Mouse (Mus musculus) heart, embryonic 11.5 days (tissue): ENCODE results near the gene Nr4a2. TPM values are rescaled to one million over a fixed set of nuclear protein-coding genes. Genes with fewer than 3 reads are reported as not detected.

Source experiments
- ATAC-seq: fragments of 200-750 bp; cut with Nextera tagmentation; replicated peaks from 2 replicates; pipeline ENCODE4 v1.8.0; 2017; ENCODE audit warnings: moderate library complexity; ENCODE audit not compliant: insufficient number of reproducible peaks, low FRiP score, low TSS enrichment
- H3K27ac ChIP-seq: fragments of 300-500 bp; sonication (generic); 2 replicates; pipeline ENCODE4 v1.5.1; 2014; ENCODE audit warnings: mild to moderate bottlenecking, low read depth, low read length
- H3K27me3 ChIP-seq: fragments of 300-500 bp; sonication (generic); 2 replicates; pipeline ENCODE4 v1.6.1; 2014; ENCODE audit warnings: mild to moderate bottlenecking, low read length, mixed read lengths; ENCODE audit not compliant: control insufficient read depth, insufficient read depth
- H3K36me3 ChIP-seq: fragments of 300-500 bp; sonication (generic); 2 replicates; pipeline ENCODE4 v1.6.1; 2014; ENCODE audit warnings: mild to moderate bottlenecking, low read length, moderate library complexity, mixed read lengths; ENCODE audit not compliant: control insufficient read depth, insufficient read depth
- H3K4me1 ChIP-seq: fragments of 300-500 bp; sonication (generic); 2 replicates; pipeline ENCODE4 v1.6.1; 2014; ENCODE audit warnings: low read length; ENCODE audit not compliant: control insufficient read depth, insufficient read depth
- H3K4me2 ChIP-seq: fragments of 300-500 bp; sonication (generic); 2 replicates; pipeline ENCODE4 v1.6.1; 2014; ENCODE audit warnings: mild to moderate bottlenecking, moderate library complexity
- H3K4me3 ChIP-seq: fragments of 300-500 bp; sonication (generic); 2 replicates; pipeline ENCODE4 v1.5.1; 2014; ENCODE audit warnings: low read depth, low read length
- H3K9ac ChIP-seq: fragments of 300-500 bp; sonication (generic); 2 replicates; pipeline ENCODE4 v1.6.1; 2014; ENCODE audit warnings: mild to moderate bottlenecking, low read depth, low read length, moderate library complexity
- H3K9me3 ChIP-seq: fragments of 300-500 bp; sonication (generic); replicated peaks from 2 replicates; pipeline ENCODE4 v1.6.1; 2016; ENCODE audit warnings: low read length; ENCODE audit not compliant: control insufficient read depth
- WGBS: fragments of 180-500 bp; shearing (Covaris S2); extraction: QIAGEN DNeasy Blood & Tissue Kit; methylation state at CpG from one replicate; pipeline ENCODE4 v1.1.7; 2014; ENCODE audit not compliant: insufficient replicate concordance; 5-methylcytosine and 5-hydroxymethylcytosine counted together
- polyA plus RNA-seq: library from polyadenylated mRNA; unstranded; fragments of >200 nt; fragmentation: Nextera tagmentation; extraction: Ambion mirVana; gene quantifications from 2 replicates; pipeline ENCODE4 v1.2.1, GENCODE M21; 2014

Nr4a2 gene
- polyA plus RNA-seq, 1 experiment from 2014 or later = 2.8 TPM

- Histone ChIP-seq H3K9ac (no peak overlapping the region), H3K4me1 (peaks cover 5% of the 10 kb centered on the region), H3K4me2 (no peak overlapping the region), H3K27ac (no peak overlapping the region), H3K4me3 (no peak overlapping the region), H3K9me3 (no peaks in the 10 kb centered on the region), H3K27me3 (peaks cover 83% of the 10 kb centered on the region), H3K36me3 (no peaks in the 10 kb centered on the region)
- 11% methylated on average over 7 of the region's 7 CpGs for WGBS
- no peak for ATAC-seq
Measured at GRCm38 (mm10) chr2:57108349-57108930, 15.4 kb downstream of the Nr4a2 start.

GRCm38 (mm10) chr2:57105401-57105800 is 18.4 kb downstream of the Nr4a2 start:
- Histone ChIP-seq H3K9me3 (no peaks in the 10 kb centered on the region), H3K36me3 (no peaks in the 10 kb centered on the region), H3K4me1 (peaks cover 11% of the 10 kb centered on the region), H3K27me3 (peaks cover 86% of the 10 kb centered on the region), H3K27ac (no peak overlapping the region), H3K9ac (no peak overlapping the region), H3K4me3 (no peak overlapping the region), H3K4me2 (no peak overlapping the region)
- no peak for ATAC-seq
- WGBS = 7% methylated on average over 7 of the region's 7 CpGs

- ATAC-seq = no peak
Measured at GRCm38 (mm10) chr2:57104731-57105130, 19.1 kb downstream of the Nr4a2 start.

GRCm38 (mm10) chr2:57103845-57104660 is 19.8 kb downstream of the Nr4a2 start:
- Histone ChIP-seq H3K4me2 (peak overlapping the region; percentile 66), H3K4me1 (peaks cover 11% of the 10 kb centered on the region), H3K27ac (no peak overlapping the region), H3K36me3 (no peaks in the 10 kb centered on the region), H3K9me3 (no peaks in the 10 kb centered on the region), H3K9ac (no peak overlapping the region), H3K27me3 (peaks cover 82% of the 10 kb centered on the region), H3K4me3 (peak overlapping the region; percentile 37)
- 0 out of 2 replicates have a peak, but pooled peaks have one; percentile 27 for ATAC-seq
- 2% methylated on average over 26 of the region's 26 CpGs for WGBS

More at GRCm38 (mm10) chr2:57104731-57105130, 19.1 kb downstream of the Nr4a2 start:
- WGBS = 4% methylated on average over 8 of the region's 8 CpGs
- Histone ChIP-seq H3K4me3 (no peak overlapping the region), H3K9ac (no peak overlapping the region), H3K9me3 (no peaks in the 10 kb centered on the region), H3K4me1 (peaks cover 11% of the 10 kb centered on the region), H3K4me2 (no peak overlapping the region), H3K27ac (no peak overlapping the region), H3K36me3 (no peaks in the 10 kb centered on the region), H3K27me3 (peaks cover 85% of the 10 kb centered on the region)

- Histone ChIP-seq H3K27ac (no peak overlapping the region), H3K36me3 (no peaks in the 10 kb centered on the region), H3K4me2 (peak overlapping the region; percentile 66), H3K9ac (no peak overlapping the region), H3K4me3 (peak overlapping the region; percentile 37), H3K27me3 (peaks cover 77% of the 10 kb centered on the region), H3K4me1 (peaks cover 11% of the 10 kb centered on the region), H3K9me3 (no peaks in the 10 kb centered on the region)
- no peak for ATAC-seq
- 1% methylated on average over 34 of the region's 37 CpGs for WGBS
Measured at GRCm38 (mm10) chr2:57102856-57103844, 20.7 kb downstream of the Nr4a2 start.

- Histone ChIP-seq H3K4me1 (peaks cover 11% of the 10 kb centered on the region), H3K9me3 (no peaks in the 10 kb centered on the region), H3K4me3 (peak overlapping the region; percentile 37), H3K27me3 (peaks cover 69% of the 10 kb centered on the region), H3K9ac (no peak overlapping the region), H3K36me3 (no peaks in the 10 kb centered on the region), H3K27ac (no peak overlapping the region), H3K4me2 (peak overlapping the region; percentile 66)
- under 1% methylated on average over 51 of the region's 51 CpGs for WGBS
- ATAC-seq = peak; percentile 35; the same call in 1 of the 2 replicates
Measured at GRCm38 (mm10) chr2:57102091-57102855, 21.5 kb downstream of the Nr4a2 start.

- H3K4me3 ChIP-seq = no peak overlapping the region
- H3K9ac ChIP-seq = no peak overlapping the region
- no peaks in the 10 kb centered on the region for H3K36me3 ChIP-seq
- no peaks in the 10 kb centered on the region for H3K9me3 ChIP-seq
- peaks cover 11% of the 10 kb centered on the region for H3K4me1 ChIP-seq
- H3K4me2 ChIP-seq = no peak overlapping the region
- no peak for ATAC-seq
- peaks cover 59% of the 10 kb centered on the region for H3K27me3 ChIP-seq
- 59% methylated on average over 3 of the region's 3 CpGs for WGBS
- H3K27ac ChIP-seq = no peak overlapping the region
Measured at GRCm38 (mm10) chr2:57100241-57100640, 23.6 kb downstream of the Nr4a2 start.

GRCm38 (mm10) chr2:57072452-57072851 is 51.4 kb downstream of the Nr4a2 start:
- Histone ChIP-seq H3K4me3 (no peak overlapping the region), H3K9me3 (no peaks in the 10 kb centered on the region), H3K27me3 (no peaks in the 10 kb centered on the region), H3K27ac (no peak overlapping the region), H3K4me2 (no peak overlapping the region), H3K4me1 (no peaks in the 10 kb centered on the region), H3K9ac (no peak overlapping the region), H3K36me3 (no peaks in the 10 kb centered on the region)
- WGBS = 65% methylated on average over 9 of the region's 9 CpGs
- ATAC-seq = no peak
